Mouse (Mus musculus): ENCODE results near the gene Zdhhc8.

GRCm38 (mm10) chr16:18182766-18183165 lies 52.2 kb downstream of the Zdhhc8 start:
- TF ChIP-seq CTCF (IDR thresholded peaks at IDR 0.05; ENCODE audit: low read depth) = no peak
- TF ChIP-seq EP300 (IDR thresholded peaks at IDR 0.05; ENCODE audit: low read depth) = no peak
